Mouse (Mus musculus): ENCODE data around the gene Pex11g. TPM values are rescaled to one million over a fixed set of nuclear protein-coding genes. Genes with fewer than 3 reads are reported as not detected.

Gene Pex11g
- polyA plus RNA-seq, 1 experiment, result not detected

DNA sequence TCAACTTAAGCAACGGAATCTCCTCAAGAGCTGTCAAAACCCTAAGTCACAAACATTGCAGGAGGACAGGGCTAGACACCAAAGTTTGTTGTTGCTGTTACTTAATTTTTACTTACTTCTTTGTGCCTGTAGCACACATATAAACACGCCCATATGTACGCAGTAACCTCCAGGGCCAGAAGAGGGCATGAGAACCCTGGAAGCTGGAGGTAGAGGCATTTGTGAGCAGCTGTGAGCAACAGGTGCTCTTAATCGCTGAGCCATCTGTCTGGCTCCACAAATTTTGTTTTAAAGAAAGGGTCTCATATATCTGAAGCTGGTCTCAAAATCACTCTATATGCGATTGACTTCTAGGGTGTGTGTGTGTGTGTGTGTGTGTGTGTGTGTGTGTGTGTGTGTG lies 3.2 kb downstream of the Pex11g start:
- TF ChIP-seq CTCF (IDR thresholded peaks at IDR 0.05; ENCODE audit: insufficient read depth, low read depth, low read length) (no peak), POLR2A (IDR thresholded peaks at IDR 0.05; ENCODE audit: insufficient read depth, low read depth, low read length) (no peak)
- 54% methylated on average over 5 of the region's 5 CpGs for WGBS
- no peak overlapping the region for H3K4me3 ChIP-seq (ENCODE audit: insufficient read depth, low read depth, low read length)
- no peaks in the 10 kb centered on the region for H3K4me1 ChIP-seq (ENCODE audit: control insufficient read depth, insufficient read depth, low read length)
- no peak overlapping the region for H3K27ac ChIP-seq (ENCODE audit: insufficient read depth, low read depth, low read length)

DNA sequence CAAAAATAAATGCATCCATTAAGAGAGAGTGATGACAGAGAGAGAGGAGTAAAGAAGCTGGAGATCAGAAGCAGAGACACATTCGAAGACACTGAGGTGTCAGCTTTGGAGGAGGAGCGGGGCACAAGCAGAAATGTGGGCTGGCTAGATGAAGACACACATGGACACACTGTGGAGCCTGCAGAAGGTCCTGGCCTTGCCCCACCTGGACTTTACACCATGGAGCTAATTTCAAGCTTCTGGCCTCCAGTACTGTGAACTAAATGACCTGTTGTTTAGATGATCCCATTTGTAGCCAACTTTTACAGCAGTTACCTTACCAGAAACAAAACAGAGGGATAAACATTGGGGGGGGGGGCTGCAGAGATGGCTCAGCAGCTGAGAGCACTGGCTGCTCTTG lies 4.2 kb downstream of the Pex11g start:
- WGBS, result 87% methylated on average over 2 of the region's 2 CpGs
- TF ChIP-seq CTCF (IDR thresholded peaks at IDR 0.05; ENCODE audit: insufficient read depth, low read depth, low read length), result no peak
- TF ChIP-seq POLR2A (IDR thresholded peaks at IDR 0.05; ENCODE audit: insufficient read depth, low read depth, low read length), result no peak
- no peak overlapping the region for H3K4me3 ChIP-seq (ENCODE audit: insufficient read depth, low read depth, low read length)
- H3K27ac ChIP-seq (ENCODE audit: insufficient read depth, low read depth, low read length), result no peak overlapping the region
- no peaks in the 10 kb centered on the region for H3K4me1 ChIP-seq (ENCODE audit: control insufficient read depth, insufficient read depth, low read length)

DNA sequence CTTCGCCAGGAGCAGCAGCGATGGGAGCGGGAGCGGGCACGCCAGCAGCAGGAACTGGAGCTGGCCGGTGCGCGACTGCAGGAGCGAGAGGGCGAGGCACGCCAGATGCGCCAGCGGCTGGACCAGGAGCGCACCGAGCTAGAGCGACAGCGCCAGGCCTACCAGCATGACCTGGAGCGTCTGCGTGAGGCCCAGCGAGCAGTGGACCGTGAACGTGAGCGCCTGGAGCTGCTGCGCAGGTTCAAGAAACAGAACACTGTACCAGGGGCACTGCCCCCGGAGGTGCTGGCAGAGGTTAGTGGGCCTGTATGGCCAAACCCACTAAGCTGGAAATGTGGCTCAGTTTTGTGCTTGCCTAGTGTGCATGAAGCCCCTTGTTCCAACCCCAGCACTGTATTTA lies 15.5 kb downstream of the Pex11g start:
- TF ChIP-seq CTCF (IDR thresholded peaks at IDR 0.05; ENCODE audit: insufficient read depth, low read depth, low read length), result no peak
- TF ChIP-seq POLR2A (IDR thresholded peaks at IDR 0.05; ENCODE audit: insufficient read depth, low read depth, low read length), result no peak
- 98% methylated on average over 25 of the region's 25 CpGs for WGBS
- no peaks in the 10 kb centered on the region for H3K4me1 ChIP-seq (ENCODE audit: control insufficient read depth, insufficient read depth, low read length)
- H3K27ac ChIP-seq (ENCODE audit: insufficient read depth, low read depth, low read length), result no peak overlapping the region
- H3K4me3 ChIP-seq (ENCODE audit: insufficient read depth, low read depth, low read length), result no peak overlapping the region

DNA sequence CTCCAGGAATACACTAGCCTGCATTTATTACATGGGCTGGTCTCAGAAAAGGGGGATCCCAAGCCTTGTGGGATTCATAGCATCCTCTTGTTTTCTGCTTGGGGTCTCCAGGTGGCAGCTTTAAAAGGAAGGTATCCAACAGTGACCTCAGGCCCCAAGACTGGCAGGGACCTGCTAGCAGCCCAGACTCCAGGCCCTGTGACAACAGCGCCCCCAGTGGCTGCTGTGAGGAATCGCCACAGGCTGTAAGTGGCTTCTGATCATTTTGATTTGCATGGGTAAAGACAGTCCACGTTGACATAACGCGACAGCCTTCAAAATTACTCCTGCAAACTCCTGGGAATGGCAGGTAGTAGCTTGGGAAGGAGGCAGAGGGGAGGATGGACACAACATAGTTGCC lies 16.8 kb downstream of the Pex11g start:
- Histone ChIP-seq H3K27ac (ENCODE audit: insufficient read depth, low read depth, low read length) (no peak overlapping the region), H3K4me1 (ENCODE audit: control insufficient read depth, insufficient read depth, low read length) (no peaks in the 10 kb centered on the region), H3K4me3 (ENCODE audit: insufficient read depth, low read depth, low read length) (no peak overlapping the region)
- 31% methylated on average over 5 of the region's 5 CpGs for WGBS
- peak; percentile 84 for TF ChIP-seq CTCF (IDR thresholded peaks at IDR 0.05; ENCODE audit: insufficient read depth, low read depth, low read length)
- TF ChIP-seq POLR2A (IDR thresholded peaks at IDR 0.05; ENCODE audit: insufficient read depth, low read depth, low read length), result no peak

DNA sequence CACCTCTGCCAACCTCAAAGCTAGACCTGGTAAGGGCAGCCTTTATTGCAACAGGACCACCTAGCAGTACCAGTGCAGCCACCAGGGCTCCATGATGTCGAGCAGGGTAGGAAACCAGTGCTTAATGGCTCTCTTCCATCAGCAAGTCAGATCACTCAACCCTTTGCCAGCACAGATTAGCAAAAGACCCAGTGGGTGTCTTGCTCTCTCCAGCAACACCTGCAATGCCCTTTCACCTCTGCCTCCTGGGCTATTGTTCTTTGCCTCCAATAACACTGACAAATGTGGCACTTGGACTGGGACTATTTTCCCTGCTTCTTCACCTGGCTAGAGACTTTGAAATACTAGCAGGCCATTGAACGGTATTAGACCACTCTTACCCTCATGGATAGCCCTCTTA lies 18.3 kb downstream of the Pex11g start:
- Histone ChIP-seq H3K27ac (ENCODE audit: insufficient read depth, low read depth, low read length) (no peak overlapping the region), H3K4me1 (ENCODE audit: control insufficient read depth, insufficient read depth, low read length) (no peaks in the 10 kb centered on the region), H3K4me3 (ENCODE audit: insufficient read depth, low read depth, low read length) (no peak overlapping the region)
- TF ChIP-seq POLR2A (IDR thresholded peaks at IDR 0.05; ENCODE audit: insufficient read depth, low read depth, low read length) (no peak), CTCF (IDR thresholded peaks at IDR 0.05; ENCODE audit: insufficient read depth, low read depth, low read length) (no peak)
- WGBS, result 86% methylated on average over 2 of the region's 2 CpGs

DNA sequence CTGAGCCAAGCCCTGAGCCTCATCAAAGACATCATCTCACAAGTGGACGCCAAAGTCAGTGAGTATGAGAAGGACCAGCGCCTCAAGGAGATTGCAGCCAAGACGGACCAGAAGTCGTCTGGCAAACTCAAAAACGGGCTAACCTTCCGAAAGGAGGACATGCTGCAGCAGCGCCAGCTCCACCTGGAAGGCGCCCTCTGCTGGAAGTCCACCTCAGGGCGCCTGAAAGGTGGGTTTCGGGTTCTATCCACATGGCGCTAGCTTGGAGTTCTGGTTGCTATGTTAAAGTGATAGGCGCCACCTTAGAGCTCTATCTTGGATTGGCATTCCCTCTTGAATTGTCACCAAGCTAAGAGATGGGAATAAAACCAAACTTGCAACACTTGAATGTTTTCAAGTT lies 28.0 kb downstream of the Pex11g start:
- 79% methylated on average over 12 of the region's 12 CpGs for WGBS
- Histone ChIP-seq H3K27ac (ENCODE audit: insufficient read depth, low read depth, low read length) (no peak overlapping the region), H3K4me3 (ENCODE audit: insufficient read depth, low read depth, low read length) (no peak overlapping the region), H3K4me1 (ENCODE audit: control insufficient read depth, insufficient read depth, low read length) (no peaks in the 10 kb centered on the region)
- TF ChIP-seq CTCF (IDR thresholded peaks at IDR 0.05; ENCODE audit: insufficient read depth, low read depth, low read length), result peak; percentile 38; the same call in 1 of the 2 replicates
- TF ChIP-seq POLR2A (IDR thresholded peaks at IDR 0.05; ENCODE audit: insufficient read depth, low read depth, low read length), result no peak

DNA sequence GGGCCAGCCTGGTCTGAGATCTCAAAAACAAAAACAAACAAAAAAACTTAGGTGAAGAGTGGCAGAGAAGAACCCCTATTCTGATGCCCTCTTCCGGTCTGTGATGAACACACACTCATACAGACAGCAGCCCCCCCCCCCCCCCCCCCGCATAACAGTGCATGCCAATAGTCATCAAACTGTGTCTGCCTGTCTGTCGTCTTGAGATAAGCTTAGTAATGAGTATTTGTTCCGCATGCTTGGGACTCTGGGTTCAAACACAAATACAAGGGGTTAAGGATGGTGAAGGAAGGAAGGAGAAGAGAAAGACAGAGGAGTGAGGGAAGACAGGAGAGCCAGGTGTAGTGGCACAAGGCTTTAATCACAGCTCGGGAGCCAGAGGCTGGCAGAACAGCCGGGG lies 31.0 kb downstream of the Pex11g start:
- 86% methylated on average over 6 of the region's 6 CpGs for WGBS
- TF ChIP-seq CTCF (IDR thresholded peaks at IDR 0.05; ENCODE audit: insufficient read depth, low read depth, low read length), result no peak
- no peak for TF ChIP-seq POLR2A (IDR thresholded peaks at IDR 0.05; ENCODE audit: insufficient read depth, low read depth, low read length)
- Histone ChIP-seq H3K4me1 (ENCODE audit: control insufficient read depth, insufficient read depth, low read length) (no peaks in the 10 kb centered on the region), H3K4me3 (ENCODE audit: insufficient read depth, low read depth, low read length) (no peak overlapping the region), H3K27ac (ENCODE audit: insufficient read depth, low read depth, low read length) (no peak overlapping the region)

DNA sequence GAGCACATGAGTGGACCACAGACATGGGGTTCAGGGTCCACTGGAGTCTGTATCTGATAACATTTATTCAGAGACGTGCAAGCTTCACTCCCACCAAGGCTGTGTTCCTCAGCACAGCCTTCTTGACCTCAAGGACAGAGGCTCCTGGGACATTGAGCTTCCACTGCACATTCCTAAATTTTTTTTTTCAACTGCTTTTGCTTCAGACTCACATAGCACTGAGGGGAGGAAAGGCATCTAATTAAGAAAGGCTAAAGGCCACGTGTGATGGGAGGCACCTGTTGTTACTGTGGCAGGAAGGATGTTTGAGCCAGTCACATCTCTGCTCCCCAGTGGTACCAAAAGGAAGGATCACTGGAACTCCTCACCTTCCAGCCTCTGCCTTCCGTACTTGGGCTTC lies 36.4 kb downstream of the Pex11g start:
- TF ChIP-seq POLR2A (IDR thresholded peaks at IDR 0.05; ENCODE audit: insufficient read depth, low read depth, low read length) (no peak), CTCF (IDR thresholded peaks at IDR 0.05; ENCODE audit: insufficient read depth, low read depth, low read length) (no peak)
- Histone ChIP-seq H3K4me3 (ENCODE audit: insufficient read depth, low read depth, low read length) (no peak overlapping the region), H3K27ac (ENCODE audit: insufficient read depth, low read depth, low read length) (no peak overlapping the region), H3K4me1 (ENCODE audit: control insufficient read depth, insufficient read depth, low read length) (peaks cover 5% of the 10 kb centered on the region; the same call in 1 of the 2 replicates)
- WGBS, result 83% methylated on average over 3 of the region's 3 CpGs

DNA sequence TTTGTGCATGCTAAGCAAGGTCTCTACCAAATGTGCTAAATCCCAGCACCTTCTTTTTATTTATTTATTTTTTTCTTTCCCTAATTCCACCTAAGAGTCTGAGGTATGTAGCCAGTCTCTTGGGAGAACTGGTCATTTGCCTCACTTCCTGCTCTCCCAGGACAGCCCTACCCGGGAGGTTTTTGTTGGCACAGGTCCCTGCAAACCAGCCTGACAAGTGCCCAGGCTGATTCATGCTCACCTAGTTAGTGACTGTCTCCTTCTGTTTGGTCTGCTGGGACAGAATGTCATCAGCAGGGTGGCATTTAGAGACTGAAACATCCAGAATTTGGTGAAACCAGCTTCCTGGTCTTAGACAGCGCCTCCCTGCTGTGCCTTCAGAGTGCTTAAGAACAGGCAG lies 37.5 kb downstream of the Pex11g start:
- WGBS, result 58% methylated on average over 2 of the region's 2 CpGs

DNA sequence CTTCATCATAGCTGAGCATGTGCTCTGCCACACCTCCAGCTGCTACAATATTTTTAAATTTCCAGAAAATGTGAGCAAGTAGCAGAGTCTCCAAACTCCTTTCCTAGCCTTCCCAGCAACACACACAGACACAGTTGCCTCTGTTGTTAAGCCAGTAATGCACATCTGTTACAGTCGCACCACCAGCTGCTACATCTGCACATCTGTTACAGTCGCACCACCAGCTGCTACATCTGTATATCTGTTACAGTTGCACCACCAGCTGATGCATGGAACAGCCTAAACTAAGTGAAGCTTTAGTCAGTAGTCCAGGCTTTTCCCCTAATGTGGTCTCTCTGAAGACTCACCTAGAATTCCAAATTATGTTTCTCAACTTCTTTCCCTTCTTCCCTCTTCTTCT lies 39.1 kb downstream of the Pex11g start:
- H3K27ac ChIP-seq (ENCODE audit: insufficient read depth, low read depth, low read length), result no peak overlapping the region
- H3K4me1 ChIP-seq (ENCODE audit: control insufficient read depth, insufficient read depth, low read length), result peaks cover 5% of the 10 kb centered on the region; the same call in 1 of the 2 replicates
- 85% methylated on average over 2 of the region's 2 CpGs for WGBS
- no peak overlapping the region for H3K4me3 ChIP-seq (ENCODE audit: insufficient read depth, low read depth, low read length)
- TF ChIP-seq POLR2A (IDR thresholded peaks at IDR 0.05; ENCODE audit: insufficient read depth, low read depth, low read length) (no peak), CTCF (IDR thresholded peaks at IDR 0.05; ENCODE audit: insufficient read depth, low read depth, low read length) (no peak)

More for the DNA sequence above, 37.5 kb downstream of the Pex11g start:
- no peak overlapping the region for H3K4me3 ChIP-seq (ENCODE audit: insufficient read depth, low read depth, low read length)
- H3K27ac ChIP-seq (ENCODE audit: insufficient read depth, low read depth, low read length), result no peak overlapping the region
- peaks cover 5% of the 10 kb centered on the region; the same call in 1 of the 2 replicates for H3K4me1 ChIP-seq (ENCODE audit: control insufficient read depth, insufficient read depth, low read length)
- no peak for TF ChIP-seq POLR2A (IDR thresholded peaks at IDR 0.05; ENCODE audit: insufficient read depth, low read depth, low read length)
- no peak for TF ChIP-seq CTCF (IDR thresholded peaks at IDR 0.05; ENCODE audit: insufficient read depth, low read depth, low read length)
